Mouse (Mus musculus) heart, adult 8-10 months (tissue): ENCODE results near the gene Gse1. TPM values are rescaled to one million over a fixed set of nuclear protein-coding genes. Genes with fewer than 3 reads are reported as not detected.
A peak's percentile ranks its signal among the peaks of the same experiment; 100 is the strongest.

Source experiments
- DNase-seq: peaks from one replicate; pipeline ENCODE4 v3.0.0; 2022; ENCODE audit warnings: low spot score
- total RNA-seq, 4 experiments: library from RNA; stranded (reverse); gene quantifications; 2 replicates each; pipeline ENCODE4 v1.2.4; 2022

Gse1 gene
- total RNA-seq, 4 experiments from 2014 or later = 18.9 to 29.1 (median 23.3) TPM

DNA sequence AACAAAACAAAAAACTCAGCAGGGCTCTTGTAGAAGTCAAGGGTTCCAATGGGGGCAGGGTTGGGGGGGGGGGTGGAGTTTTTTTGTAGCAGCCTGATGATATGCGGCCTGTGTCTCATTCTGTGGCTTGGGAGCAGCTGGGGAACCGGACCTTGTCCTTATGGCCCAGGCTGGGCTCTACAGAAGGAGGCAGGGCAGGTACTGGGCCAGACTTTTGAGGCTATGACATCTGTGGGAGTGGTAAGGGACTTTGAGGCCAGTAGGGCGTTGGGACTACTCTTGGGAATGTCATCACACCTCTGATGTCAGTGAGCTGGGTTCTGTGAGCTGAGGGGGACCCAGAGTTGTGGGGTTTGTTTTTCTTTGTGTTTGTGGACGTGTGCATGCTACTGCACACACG lies 267.2 kb downstream of the Gse1 start:
- DNase-seq = no peak

DNA sequence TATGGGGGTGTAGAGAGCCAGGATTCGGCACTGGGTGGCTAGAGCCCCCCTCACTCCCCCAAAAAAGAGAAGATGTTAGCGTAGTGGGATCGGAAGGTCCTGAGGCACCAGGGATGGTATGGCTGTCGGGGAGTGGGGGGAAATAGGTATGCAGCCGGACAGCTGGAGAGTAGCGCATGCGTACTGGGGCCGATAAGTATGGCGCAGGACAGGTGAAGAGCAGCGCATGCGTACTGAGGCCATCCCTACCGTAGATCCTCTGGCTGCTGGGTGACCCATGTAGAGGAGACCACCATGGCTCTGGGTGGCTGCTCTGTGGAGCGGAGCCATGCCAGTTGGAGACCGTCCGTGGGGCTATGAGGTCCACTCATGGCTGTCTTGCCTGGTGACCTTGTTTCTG lies 268.2 kb downstream of the Gse1 start:
- no peak for DNase-seq

DNA sequence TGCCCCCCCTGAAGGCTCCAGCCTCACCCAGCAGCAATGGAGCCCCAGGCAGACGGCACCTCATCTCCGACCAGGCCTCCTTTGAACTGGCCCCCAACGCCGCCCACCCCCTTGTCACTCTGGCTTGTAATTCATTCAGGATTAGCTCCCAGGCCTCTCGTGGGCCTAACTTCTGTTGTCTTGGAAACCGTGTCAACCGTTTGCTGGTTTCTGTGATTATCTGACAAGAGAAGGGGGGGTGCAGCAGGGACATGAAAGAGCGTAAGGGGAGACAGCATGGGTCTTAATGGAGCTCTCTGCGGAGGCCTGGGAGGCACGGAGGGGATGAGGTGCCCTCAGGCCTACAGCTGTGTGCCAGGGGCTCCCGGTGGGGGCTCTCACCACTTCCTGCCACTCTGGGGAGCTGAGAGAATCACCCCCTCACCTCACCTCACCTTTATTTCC lies 269.3 kb downstream of the Gse1 start:
- DNase-seq = no peak

DNA sequence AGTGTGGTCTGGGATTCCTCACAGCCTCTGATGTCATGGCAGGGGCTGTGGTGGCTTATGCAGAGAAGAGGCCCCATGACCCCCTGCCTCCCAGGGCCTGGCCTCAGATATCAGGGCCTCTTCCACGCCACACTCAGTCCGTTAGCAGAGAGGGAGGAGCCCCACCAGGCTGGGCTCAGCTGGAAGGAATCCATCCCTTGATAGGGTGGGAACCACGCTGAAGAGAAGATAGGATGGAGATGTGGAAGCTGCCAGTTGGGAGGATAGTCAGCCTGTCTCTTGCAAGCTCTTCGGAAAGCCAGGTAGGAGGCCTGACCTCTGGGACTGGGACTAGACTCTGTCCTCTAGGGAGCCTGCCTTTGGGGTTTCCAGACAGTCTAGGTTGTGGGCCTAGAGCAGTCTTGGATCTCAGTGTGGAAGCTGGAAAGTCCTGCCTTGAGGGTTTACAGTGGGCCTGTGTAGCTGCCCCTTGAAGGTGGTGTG lies 270.1 kb downstream of the Gse1 start:
- DNase-seq = no peak

DNA sequence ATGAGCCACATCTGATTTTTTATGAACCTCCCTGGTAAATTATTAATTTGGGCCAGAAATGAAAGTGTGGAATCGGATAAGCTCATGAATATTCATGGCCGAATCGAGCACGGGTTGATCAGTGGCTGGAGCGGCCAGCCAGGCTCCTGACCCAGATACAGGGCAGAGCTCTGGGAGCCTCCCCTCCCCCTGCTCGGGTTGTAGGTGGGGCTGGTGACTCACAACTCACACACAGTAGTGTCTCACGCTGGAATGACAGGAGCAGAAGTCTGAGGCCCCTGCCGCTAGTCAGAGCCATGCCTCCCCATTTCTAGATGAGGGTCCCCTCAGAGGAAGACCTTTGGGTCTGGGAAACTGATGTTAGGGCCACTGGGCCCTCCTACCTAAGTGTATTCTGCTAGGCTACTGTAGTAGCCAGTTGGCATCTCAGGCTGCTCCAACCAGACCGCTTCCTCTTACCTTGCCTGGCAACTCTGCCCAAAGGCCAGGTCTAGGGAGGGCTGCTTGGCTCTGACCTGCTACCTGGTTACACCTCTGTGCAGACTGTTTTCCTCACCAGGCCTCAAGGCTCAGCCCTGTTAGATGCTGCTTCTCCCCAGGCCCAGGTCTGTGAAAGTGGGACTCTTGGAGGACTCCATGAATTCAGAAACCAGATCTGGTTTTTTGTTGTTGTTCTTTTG lies 270.8 kb downstream of the Gse1 start:
- no peak for DNase-seq

DNA sequence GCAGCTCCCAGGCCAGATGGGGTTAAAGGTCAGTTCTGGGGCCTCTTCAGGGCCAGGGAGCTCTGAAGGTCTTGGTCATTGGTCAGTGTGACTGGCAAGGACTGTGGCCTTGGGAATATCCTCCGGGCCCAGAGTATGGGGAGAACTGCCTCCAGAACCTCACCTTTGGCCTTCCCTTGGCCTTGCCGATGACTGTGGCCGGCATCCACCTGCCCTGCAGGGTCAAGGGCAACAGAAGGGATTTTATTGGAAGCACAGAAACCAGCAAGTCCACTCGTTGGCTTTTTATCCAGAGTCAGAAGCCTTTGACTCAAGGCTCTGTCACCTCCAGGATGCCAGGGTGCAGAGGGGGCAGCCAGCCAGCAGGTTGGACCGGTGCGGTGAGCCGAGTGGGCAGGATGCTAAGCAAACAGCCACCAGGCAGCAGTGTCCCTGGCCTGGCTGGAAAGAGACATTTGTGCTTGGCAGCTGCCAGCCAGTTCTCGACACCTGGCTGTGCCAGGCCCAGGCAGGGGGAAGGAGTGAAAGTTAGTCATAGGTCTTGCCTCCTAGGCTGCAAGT lies 272.5 kb downstream of the Gse1 start:
- no peak for DNase-seq

DNA sequence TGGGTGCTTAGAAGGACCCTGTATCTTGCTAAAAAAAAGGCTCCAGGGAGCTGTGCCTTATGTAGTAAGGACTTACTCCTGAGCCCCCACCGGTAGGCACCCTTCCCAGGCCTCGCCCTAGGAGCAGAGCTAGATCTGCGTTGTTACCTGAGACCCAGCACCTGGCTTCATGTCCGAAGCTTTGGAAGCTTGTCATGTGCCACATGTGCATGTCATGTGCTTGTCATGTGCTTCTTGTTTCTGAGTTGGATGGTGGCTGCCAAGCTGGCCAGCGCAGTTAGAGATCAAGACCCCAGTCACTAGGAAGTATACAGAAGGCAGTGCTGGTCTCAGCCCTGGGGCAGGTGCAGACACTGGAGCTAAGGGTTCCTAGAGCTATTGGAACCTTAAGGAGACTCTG lies 273.2 kb downstream of the Gse1 start:
- no peak for DNase-seq

DNA sequence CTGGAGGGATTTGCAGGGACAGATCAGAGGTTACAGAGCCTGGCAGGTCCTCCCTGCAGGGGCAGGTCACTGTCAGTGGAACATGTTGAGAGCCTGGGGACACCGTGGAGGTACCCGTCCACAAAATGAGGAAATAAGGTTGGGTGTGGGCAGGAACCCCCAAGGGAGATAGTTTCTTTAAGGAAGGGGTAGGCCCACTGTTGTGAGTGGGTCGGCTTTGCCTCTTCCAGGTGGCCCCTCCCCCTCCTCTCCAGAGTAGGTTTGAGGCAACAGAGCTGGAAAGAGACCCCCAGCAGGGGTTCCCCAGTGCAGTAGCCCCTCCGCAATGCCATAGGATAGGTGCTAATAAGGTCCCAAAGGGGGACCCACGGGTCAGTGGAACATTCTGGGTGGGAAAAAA lies 274.2 kb downstream of the Gse1 start:
- no peak for DNase-seq

DNA sequence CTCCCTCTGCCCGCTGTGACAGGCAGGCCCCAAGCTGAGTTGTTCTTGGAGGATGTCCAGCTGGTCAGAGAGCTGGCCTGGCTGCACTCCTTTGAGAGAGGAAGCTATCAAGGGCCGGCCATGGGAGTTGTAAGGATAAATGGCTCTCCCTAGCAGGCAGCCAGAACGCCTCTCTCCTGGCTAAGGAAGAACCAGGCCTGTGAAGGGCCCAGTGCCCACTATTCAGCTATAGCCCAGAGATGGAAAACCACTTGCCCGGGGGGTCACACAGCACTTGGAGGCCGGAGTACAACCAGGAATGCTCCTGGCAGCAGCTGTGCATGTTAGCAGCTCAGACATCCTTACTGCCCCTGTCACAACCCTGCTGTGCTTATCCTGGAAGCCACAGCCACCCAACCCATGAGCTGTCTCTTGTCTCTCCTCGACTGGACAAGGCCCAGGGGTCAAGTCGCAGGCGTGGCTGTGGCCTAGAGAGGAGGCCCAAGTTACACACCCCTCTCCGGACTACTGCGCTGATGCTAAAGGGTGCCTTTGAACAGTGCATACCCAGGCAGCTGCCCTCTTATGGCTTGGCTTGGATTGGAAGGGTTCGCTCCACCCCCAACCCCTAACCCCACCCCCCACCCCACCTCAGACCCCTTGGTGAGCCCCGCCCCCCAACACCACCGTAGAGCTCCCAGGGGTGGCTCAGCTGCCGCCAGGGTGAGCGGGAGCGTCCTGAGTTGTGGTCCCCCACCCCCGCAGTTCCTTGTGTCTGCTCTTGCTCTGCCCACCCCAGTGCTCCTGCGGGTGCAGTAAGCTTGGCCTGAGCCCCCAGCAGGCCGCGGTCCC lies 276.2 kb downstream of the Gse1 start:
- peak; percentile 84 for DNase-seq

DNA sequence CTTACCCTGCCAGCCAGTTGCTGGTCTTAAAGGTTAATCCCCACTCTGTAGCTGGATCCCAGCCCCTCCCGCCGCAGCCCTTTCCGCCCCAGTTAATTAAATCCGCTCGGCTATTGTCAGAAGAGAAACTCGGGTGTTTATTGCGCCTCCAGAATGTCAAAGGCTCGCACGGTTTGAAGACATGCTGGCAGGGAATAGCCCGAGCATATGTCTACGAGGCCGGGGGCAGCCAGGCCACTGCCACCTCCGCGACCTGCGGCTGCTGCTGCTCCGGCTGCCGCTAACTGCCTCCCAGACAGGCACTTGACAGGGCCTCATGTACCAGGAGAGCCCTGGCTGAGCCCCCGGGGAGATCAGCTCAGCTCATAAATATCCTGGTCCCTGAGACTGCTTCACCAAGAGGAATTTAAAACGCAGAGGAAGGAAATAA lies 276.8 kb downstream of the Gse1 start:
- no peak for DNase-seq

DNA sequence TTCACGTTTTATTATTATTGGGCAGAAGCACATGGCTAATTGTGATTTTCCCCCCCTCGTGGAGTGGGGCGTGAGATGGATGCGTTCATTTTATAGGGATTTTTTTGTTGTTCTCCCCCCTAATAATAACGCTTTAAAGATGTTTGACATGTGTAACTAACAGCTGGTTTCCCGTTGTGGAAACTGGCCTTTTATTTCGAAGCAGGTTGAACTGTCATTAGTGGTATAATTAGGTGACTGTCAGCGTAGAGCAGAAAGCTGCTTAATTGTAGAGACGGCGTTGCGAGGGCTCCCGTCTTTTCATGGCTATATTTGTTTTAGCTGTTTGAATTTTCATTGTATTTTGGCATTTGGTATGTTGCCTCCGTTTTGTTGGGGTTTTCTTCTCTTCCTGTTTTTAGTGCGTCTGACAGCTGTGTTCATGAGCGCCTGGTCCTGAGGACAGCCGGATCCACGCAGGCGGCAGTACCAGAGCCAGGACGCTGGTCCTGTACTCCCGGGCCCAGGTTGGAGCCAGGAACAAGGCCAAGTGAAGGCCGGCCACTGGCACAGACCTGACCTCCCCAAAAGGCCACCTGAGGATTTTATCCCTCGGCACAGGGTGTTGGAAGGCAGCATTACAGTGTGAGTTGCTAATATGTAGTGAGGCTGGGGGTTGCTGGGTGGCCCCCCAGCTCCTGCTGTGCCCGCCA lies 277.5 kb downstream of the Gse1 start:
- DNase-seq = no peak

DNA sequence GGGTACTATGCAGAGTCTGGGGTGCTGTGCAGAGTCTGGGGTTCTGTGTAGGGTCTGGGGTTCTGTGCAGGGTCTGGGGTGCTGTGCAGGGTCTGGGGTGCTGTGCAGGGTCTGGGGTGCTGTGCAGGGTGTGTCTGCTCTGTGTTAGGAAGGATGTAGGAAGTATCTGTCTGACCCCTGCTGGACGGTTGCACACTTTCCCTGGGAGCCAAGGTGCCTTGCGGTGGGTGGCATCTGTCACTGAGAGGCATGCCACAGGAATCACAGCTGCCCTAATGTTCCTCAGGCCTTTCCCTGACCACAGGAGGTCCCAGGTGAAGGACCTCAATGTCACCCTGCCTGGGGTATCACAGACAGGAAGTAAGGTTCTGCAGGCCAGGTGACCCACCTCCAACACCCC lies 278.3 kb downstream of the Gse1 start:
- DNase-seq = no peak

DNA sequence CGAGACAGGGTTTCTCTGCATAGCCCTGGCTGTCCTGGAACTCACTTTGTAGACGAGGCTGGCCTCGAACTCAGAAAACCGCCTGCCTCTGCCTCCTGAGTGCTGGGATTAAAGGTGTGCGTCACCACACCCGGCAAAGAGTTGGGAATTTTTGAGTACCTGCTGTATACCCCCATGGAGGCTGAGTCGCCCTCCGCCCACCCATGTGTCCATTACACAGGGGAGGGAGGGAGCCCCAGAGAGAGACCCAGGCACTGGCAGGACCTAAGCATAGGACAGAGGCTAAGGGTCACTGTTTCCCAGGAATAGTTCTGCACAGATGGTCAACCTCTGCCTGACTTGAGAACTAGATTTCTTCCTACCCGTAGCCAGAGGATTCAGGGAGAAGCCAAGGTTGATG lies 279.0 kb downstream of the Gse1 start:
- DNase-seq = no peak

DNA sequence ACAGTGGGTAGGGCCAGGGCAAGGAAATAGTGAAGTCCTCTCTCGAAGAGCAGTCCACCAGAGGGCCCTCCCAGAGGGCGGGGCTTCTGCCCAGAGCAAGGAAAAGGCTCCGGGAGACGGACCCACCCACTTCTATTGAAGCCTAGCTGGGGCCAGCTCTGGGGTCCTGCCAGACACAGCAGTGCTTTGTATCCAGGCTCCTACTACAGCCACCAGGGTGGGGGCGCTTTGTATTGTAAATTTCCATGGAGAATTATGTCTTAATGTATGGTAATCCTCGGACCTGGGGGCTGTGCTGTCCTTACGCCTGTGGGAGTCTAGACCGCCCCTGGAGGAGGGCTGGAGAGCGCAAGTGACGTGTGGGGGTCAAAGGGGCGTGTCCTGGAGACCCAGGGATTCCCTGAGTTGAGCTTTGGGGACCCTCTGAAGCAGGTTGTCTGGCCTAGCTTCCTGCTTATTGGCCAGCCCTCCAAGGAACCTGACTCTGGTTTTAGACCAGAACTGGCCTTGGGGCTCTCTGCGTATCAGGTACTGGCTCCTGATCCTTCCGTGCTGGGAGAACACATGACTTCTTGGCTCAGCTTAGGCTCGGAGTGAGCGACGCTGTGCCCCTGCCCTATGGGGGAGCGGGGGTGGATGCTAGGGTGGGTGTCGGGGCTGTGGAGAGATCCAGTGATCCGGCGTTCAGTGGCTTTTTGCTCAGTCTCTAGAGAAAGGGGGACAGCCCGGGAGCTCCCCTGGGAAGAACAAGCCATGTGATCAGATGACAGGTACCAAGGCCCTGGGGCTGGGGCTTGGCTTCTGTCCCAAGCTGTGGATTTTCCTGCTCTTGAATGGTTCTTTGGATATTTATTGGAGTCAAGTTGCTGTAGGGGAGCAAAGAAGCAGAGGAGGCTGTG lies 281.1 kb downstream of the Gse1 start:
- no peak for DNase-seq

DNA sequence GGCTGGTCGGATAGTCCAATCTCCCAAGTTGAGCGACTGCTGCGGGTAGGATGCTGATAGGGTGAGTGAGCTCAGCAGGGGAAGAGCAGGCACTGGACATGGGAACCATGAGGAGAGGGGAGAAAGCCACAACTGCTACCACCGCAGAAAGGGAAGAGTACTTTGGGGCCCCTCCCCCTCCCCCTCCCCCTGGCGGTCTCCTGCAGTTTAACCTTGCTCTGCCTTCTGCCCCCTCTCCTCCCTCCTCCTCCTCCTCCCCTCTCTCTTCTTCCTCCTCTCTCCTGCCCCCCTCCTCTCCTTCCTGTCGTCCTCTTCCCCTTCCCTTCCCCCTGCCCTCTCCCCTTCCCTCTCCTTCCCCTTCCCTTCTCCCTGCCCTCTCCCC lies 281.8 kb downstream of the Gse1 start:
- DNase-seq = no peak

DNA sequence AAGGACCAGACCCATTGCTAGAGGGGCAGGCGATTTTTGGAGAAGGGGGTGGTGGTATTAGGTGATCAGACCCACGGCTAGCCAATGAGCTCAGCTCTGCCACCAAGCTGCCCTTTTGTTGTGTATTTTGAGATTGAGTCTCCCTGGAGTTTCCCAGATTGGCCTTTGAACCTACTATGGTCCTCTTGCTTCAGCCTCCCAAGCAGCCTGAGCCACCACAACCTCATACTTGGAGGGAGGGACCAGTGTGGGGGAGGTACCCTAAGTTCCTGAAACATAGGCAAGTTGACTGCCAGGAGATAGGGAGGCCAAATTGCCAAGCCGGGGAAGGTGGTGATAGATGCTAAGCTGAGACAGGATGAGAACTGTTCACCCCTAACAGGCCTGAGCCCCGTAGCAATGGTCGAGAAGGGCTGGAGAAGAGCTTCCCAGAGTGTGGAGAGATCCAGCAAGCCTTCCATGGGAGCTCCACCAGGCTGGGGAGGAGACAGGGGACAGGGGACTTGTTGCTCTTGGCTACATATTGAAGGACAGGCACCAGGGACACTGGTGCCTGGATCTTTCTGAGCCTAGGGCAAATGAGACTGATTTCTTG lies 282.7 kb downstream of the Gse1 start:
- DNase-seq = no peak

DNA sequence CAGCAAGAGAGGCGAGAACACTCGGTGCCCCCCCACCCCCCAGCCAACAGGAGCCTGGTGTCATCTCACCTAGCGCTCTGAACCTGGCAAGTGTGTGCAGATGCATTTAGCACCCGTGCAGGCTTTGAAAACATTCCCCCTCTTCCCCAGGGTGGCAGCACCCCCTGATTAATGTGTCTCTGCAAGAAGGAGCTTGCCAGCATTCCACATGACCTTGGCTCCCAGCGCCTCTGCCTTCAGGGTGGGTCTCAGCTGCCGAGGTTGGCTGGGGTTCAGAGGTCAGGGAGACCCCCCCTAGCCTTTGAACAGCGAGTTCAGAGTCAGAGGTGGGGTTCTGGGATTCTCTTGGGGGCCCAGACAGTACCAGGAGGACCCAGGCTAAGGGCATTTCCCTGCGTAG lies 283.5 kb downstream of the Gse1 start:
- no peak for DNase-seq

DNA sequence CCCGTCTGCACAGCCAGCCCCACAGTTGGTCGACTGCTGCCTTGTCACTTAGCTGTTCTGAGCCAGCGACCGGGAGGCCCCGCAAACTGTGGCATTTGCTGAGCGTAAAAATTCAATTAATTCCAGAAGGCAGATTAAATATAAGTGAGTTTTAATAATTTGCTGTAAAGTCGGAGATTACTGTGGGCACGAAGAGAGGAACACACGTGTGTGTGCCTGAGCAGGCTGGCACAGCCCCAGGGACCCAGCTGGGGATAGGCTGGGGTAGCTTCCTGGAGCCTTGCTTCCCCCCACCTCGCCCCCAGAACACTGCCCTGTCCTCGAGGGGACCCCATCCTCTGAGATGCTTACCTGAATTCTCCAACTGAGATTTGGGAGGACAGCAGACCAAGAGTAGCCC lies 284.1 kb downstream of the Gse1 start:
- no peak for DNase-seq

DNA sequence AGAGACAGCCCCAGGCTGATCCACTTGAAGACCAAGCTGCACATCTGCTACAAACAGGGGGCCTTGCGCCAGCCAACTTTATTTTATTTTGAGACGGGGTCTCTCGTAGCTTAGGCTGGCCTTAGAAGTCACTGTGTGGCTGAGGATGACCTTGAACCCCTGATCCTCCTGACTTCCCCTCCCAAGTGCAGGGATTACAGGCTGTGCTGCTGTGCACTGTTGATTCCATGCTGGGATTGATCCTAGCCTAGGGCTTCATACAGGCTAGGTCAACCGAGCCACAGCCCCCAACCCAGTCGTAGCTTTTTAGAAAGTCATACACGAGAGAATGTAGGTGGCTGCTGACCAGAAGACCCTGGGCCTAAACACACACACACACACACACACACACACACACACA lies 284.9 kb downstream of the Gse1 start:
- no peak for DNase-seq

DNA sequence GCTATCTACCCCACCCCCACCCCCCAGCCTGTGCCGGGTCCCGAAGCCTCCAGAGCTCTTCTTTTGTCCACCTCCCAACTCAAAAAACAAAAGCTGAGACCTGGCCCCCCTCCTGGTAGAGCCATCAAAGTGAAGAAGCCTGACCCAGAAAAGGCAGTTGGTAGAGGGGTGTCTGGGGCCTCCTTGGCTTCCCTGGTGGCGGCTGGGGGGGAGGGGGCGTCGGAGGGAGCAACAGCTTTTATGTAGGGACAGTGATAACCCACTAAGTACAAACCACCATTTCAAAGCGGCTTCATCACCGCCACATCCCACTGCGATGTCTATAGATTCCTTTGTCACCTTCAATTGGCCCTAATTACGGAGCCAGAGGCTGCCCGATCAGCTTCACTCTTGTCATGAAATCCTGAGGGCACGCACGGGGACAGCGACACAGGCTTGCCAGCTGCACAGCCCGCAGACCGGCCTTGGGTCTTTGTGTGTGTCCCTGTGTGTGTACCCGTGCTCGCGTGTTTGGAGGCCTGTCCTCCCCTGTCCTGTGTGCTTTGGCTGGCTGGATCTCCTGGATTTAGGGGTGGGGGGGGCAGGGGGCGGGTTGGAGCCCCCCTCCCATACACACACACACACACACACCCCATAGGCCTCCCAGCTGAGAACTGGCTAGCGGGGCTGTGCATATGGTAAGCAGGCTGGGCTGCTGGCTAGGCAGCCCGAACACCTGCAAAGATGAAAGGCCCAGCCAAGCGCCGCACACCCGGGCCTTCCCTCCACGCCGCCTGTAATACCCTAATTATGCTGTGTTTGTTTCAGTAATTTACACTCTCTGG lies 285.6 kb downstream of the Gse1 start:
- no peak for DNase-seq
